7 mouse cellular contexts compared by ENCODE assay signal in genomic region chr14:14632951-14633931, GRCm38 (mm10).
DNase-seq lines count a peak whose midpoint lies in the region; ATAC-seq lines count a peak whose summit lies in the region.

No protein-coding gene starts in this region.

- H3K9ac ChIP-seq in intestine, embryonic 14.5 days (ENCODE audit: low read length): peak overlapping the region; percentile 6; the same call in 1 of the 2 replicates

- H3K27me3 ChIP-seq in intestine, embryonic 14.5 days (replicated peaks; ENCODE audit: control insufficient read depth, insufficient read depth, low read length): no peaks in the 10 kb centered on the region

- 5% methylated on average over 22 of the region's 22 CpGs for WGBS in intestine, embryonic 14.5 days

- H3K36me3 ChIP-seq in intestine, embryonic 14.5 days (ENCODE audit: control insufficient read depth, insufficient read depth, low read length): no peaks in the 10 kb centered on the region

- no peaks in the 10 kb centered on the region for H3K9me3 ChIP-seq in intestine, embryonic 14.5 days (ENCODE audit: control insufficient read depth, low read length)

- H3K4me2 ChIP-seq in intestine, embryonic 14.5 days (ENCODE audit: low read length): peak overlapping the region; percentile 54

- H3K27ac ChIP-seq in intestine, embryonic 14.5 days (ENCODE audit: low read depth): no peak overlapping the region

- H3K4me1 ChIP-seq in intestine, embryonic 14.5 days (replicated peaks; ENCODE audit: control insufficient read depth, insufficient read depth, low read length): no peaks in the 10 kb centered on the region; the same call in 1 of the 2 replicates

- peak; percentile 71 for DNase-seq in T-cell, adult 2 months (ENCODE audit: low spot score)
- DNase-seq in embryo, embryonic 10.5 days (ENCODE audit: low spot score): peak; percentile 57
- DNase-seq in gastrocnemius, postnatal 25 days: peak; percentile 47
- peak; percentile 64 for DNase-seq in intestine, embryonic 14.5 days (ENCODE audit: low spot score)
- DNase-seq in left cerebral cortex, postnatal 25 days (ENCODE audit: low spot score in 2 of 2): peak; percentile 45 to 88
- peak; percentile 41 for DNase-seq in mesoderm, embryonic 11.5 days (ENCODE audit: low read depth, low spot score)
- peak; percentile 14 to 46 for DNase-seq in spleen, adult 18-20 months

- intact Hi-C loops in left cerebral cortex, postnatal 25 days (cut with DNase I): loop anchor here (5.0 kb wide), 1 partner anchor 69 kb away; the partner anchor contains the start of gene Slc4a7

- no peak for ATAC-seq in intestine, embryonic 14.5 days (replicated peaks; ENCODE audit: low FRiP score, low TSS enrichment, low read depth)

- H3K4me3 ChIP-seq in intestine, embryonic 14.5 days (ENCODE audit: low read depth, low read length): peak overlapping the region; percentile 18
